Mouse (Mus musculus) megakaryocyte, embryonic 14.5 days (primary cell): Measurements from ENCODE around the gene Ms4a5.

Experiments
- FLI1 ChIP-seq: IDR thresholded peaks from 2 replicates; pipeline ENCODE4 v1.6.1; 2012; ENCODE audit warnings: low read length, inconsistent platforms, mixed read lengths
- GATA1 ChIP-seq: IDR thresholded peaks from 3 replicates; pipeline ENCODE4 v1.6.1; 2012; ENCODE audit warnings: mixed read lengths, low read length, inconsistent platforms, borderline replicate concordance

DNA sequence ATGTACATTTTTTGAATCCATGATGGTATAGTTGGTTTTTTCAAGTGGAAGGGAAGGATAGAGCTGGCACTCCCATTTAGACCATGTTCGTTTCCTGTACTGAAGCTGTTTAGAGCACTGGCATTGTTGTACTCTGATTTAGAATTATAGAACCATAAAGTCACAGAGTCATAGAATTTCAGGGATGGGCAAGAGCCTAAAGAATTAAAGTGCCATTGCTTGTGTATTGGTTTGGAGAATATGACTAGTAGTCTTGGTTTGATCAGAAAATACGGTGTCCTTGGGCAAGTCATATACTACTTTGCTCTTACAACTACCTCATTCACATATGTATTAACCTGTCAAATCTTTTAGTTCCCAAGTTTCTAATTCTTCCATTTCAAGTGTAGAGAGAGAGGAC, at the start of gene Ms4a5:
- TF ChIP-seq GATA1 (no peak), FLI1 (no peak)
